Mouse (Mus musculus) thymus, postnatal 0 days (tissue): ENCODE results near the gene Tyms. TPM values are rescaled to one million over a fixed set of nuclear protein-coding genes. Genes with fewer than 3 reads are reported as not detected.

Source experiments
- DNase-seq: peaks from one replicate; pipeline ENCODE4 v3.0.0-alpha.2; 2015; ENCODE audit warnings: low spot score
- polyA plus RNA-seq: library from polyadenylated mRNA; unstranded; fragments of >200 nt; fragmentation: Nextera tagmentation; extraction: Ambion mirVana; gene quantifications from 2 replicates; pipeline ENCODE4 v1.2.1, GENCODE M21; 2015

Gene Tyms
- polyA plus RNA-seq = 292 and 327 TPM in 2 replicates

DNA sequence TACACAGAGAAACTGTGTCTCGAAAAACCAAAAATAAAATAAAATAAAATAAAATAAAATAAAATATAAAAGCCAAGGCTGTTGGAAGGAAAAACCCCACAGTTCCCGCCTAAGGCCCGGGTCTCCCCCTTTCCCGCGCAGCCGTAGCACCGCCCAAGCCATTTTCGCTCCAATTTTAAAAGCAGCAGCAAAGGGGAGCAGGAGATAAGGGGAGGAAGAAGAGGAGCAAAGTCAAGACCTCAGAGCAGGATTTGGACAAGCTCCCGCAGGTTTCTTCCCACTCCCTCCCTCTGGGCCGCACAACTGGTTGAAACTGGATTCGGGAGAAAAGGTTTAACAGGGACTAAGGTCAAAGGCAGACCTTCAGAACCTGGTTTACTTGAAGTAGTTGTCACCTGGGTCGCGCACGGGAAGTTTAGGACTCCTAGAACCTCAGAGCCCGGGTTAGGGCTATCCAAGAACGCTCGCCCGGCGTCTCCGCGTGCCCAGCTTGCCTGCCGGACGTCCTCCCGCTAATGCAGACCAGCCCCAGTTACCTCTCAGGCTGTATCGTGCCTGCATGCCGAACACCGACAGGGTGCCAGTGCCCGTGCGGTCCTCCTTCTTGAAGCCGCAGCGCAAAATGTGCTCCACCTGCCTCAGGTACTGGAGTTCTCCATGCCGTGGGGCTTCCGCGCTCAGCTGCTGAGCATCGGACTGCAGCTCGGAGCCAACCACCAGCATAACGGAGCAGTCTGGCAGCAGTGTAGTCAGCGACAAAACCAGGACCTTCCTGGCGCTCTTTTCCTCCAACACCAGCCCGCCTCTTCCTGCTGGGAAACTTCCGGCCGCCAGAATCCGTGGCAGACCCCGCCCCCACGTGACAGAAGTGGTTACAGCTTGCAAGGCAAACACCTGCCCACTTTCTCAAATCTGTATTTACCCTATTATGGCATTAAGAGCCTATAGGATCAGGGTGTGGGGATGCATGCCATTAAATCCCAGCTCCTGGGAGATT, at the start of gene Tyms:
Gene Tyms, minus strand, starts transcription at position 793 of the 997 bp plus-strand sequence.
- peak; percentile 73 for DNase-seq

DNA sequence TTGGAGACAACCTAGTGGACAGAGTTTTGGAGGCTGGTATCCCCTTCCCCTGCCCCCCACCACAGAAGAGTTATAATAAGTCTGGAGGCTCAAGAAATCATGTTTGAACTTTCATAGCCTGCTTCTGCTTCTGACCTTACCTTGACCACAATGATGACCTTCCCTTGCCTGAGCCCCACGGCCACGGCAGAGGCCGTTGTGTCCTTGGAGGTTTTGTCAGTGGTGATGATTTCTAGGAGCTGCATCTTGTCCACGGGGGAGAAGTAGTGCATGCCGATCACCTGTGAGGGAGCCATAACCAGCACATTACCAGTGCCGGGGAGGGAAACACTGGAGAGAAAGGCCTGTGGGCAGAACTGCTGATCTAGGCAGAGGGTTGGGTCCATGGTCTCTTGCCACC, 49.1 kb upstream of the Tyms start:
- no peak for DNase-seq

DNA sequence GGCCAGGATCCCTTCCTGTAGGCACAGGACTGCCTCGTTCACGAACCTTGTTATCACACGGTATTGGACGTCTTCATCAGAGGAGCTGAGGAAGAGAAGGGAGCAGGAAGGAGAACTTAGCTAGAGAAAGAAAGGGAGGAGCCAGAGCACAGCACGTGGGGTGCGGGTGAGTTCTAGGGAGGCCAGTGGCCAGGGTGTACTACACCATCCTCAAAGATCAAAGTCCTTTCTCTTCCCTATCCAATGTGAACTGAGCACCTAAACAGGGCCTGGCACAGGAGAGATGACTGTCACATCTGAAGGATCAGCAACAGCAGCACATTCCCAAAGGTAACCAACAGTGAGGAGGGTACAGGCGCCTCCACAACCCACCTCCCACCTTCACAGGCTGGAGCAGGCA, 46.7 kb upstream of the Tyms start:
- no peak for DNase-seq

DNA sequence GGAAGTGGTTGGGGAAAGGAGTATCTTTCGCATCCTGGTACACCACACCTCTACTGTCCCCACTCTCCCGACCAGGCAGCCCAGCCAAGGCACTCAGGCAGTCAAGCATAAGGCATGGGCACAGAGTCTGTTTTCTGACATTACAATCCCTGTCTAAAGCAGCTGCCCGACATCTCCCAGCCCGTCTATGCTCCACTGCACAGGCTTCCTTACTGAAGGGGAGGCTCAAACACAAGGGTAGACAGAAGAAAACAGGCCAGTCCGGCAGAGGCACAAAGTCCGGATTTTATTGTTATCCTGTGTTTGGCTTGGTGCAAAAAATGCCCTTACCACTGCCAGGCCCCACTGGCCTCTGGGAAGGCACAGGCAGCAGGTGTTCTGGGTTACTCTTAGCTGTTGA, 45.7 kb upstream of the Tyms start:
- DNase-seq = no peak

DNA sequence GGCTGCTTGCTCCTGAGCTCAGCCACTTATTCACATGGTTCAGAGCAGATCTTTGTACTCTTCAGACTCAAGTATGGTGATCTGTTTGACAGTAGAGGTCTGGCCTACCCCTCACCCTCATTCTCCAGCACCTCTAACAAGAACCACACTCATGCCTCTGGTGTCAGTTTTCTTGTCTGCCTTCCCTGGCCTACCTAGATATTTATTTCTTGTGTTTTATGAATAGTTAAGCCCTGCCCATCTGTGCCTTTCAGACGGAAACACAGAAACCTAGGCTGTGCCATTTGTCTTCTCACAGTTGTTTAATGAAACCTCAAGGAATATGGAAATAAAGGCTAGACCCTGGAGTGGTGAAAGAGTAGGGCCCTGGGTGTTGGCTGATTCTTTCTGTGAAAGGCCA, 44.6 kb upstream of the Tyms start:
- no peak for DNase-seq

DNA sequence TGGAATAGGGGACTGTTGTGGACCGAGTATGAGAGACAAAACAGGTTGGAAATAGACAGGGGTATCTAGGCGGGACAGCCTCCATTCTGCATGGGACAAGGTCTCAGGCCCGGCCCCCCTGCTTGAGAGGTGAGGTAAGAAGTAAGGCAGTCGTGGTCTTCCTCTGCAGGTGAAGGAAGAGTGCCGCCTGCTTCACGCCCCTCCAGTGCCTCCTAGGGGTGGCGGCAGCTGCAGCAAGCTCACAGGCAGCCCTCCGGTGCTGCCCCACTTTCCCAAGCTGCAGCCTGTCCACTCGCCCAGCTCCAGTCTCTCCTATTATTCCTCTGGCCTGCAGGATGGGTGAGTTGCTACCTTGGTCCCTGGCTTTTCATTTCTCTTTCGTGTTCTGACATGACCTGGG, 42.3 kb upstream of the Tyms start:
- no peak for DNase-seq

DNA sequence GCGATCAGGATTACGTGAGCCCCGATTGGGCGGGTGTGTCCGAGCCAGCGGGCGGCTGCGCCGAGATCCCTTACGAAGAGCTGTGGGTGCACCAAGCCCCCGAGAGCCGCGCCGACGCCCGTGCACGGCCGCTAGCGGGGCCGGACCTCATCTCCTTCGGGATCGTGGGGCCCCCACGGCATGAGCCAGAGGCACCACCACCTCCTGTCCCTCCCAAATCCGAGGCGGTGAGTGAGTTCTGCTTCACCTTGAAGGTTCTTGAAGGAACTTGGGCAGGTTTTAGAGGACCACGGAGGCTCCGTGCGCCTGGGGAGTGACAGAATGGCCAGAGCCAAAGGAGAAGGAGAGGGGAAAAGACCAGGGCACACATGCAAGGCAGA, 41.3 kb upstream of the Tyms start:
- DNase-seq = no peak

DNA sequence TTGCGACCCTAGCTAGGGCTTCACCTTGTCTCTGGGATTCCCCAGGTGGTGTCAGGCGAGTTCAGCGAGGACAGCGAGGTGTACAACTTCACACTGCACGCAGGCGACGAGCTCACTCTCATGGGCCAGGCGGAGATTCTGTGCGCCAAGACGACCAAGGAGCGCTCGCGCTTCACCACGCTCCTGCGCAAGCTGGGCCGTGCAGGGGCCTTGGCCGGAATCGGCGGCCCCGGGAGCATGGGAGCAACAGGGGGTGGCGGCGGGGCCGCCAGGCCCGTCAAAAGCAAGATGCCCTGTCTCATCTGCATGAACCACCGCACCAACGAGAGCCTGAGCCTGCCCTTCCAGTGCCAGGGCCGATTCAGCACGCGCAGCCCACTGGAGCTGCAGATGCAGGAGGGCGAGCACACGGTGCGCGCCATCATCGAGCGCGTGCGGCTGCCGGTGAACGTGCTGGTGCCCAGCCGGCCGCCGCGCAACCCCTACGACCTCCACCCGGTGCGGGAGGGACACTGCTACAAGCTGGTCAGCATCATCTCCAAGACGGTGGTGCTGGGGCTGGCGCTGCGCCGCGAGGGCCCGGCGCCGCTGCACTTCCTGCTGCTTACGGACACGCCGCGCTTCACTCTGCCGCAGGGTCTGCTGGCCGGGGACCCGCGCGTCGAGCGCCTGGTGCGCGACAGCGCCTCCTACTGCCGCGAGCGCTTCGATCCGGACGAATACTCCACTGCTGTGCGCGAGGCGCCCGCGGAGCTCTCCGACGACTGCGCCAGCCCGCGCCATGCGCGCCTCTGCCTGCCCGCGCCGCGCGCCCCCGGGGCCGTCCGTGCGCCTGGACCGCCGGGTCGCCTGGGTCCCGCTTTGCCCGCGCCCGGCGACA, 40.7 kb upstream of the Tyms start:
- DNase-seq = peak; percentile 89

DNA sequence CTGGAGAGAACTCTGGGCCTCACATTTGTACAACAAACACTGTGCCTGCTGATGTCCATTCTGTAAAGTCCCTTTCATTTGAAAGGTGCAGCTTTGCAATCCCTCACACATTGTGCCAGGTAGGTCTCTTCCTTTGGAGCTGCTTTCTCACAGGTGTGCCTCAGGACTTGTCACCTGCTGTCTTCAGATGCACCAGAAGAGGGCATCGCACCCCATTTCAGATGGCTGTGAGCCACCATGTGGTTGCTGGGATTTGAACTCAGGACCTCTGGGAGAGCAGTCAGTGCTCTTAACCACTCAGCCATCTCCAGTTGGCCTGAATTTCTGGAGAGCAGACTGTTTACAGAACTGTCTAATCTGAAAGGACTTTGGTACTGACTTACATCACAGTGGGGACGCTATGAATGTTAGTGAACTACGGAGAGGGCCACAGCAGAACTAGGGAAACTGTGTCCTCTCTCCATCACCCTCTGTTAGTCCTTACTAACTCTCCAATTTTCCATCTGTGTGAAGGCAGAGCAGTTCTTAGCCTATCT, 39.2 kb upstream of the Tyms start:
- no peak for DNase-seq

DNA sequence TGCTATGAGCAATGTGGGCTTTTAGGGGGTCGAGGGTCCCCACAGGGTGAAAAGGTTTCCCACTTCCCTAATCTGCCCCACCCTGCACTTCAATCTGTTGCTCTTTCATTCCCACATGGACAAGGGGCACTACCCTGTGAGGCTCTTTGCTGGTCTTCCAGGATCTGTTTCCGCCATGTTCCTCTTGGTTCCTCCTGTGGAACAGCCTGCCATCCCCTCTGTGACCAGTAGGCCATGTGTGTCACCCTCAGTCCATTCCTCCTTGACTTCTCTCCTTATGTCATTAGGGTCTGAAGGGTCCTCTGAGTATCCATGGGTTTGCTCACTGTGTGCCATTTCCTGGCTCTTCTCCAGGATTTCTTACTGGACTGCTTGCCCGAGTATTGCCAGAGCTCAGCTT, 38.4 kb upstream of the Tyms start:
- DNase-seq = no peak

DNA sequence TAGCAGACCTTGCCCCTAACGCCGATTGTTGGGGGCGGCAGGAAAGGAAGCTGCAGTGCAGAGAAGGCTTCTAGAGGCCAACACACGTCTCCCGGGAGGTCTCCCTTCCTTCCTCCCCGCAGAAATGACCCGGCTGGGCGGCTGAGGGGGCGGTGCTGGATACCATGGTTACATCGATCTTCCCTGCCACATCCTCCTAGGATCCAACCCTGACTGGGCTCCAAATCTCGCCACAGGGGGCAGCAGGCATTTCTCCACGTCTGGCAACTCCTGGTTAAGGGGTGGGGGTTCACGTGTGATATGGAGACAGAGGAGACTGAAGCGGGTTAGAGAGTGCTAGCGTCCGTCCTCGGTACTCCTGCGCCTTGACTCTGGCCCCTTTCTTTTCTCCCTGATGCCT, 37.7 kb upstream of the Tyms start:
- DNase-seq = no peak

DNA sequence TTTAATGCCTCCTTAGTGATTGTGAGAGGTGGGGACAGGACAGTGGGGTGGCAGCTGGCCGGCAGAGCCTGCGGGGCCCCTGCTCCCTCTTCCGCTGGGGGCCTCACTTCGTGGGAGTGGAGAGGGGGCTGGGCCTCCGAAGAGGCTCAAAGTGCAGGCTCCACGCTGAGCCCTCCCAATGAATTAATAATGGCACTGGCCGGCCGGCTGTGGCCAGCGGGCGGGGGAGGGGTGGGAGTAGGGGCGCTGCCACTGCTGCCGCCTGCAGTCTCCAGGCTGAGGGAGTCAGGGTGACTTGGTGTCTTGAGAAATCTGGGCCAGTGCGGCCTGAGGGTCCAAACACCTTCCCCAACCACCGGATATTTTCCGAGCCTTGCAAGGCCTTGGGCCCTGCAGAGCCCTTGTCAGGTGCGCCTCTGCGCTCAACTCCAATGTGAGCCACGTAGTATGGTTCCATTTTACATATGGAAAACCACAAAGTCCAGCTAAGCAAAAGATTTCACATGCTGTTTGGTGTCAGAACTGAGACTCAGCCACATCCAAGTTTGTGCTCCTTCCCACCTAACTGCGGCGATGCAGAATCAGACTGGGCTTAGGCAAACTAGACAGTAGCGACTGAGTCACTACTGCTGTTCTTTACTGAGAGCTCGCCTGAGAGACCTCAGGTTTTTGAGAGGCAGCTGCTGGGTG, 37.1 kb upstream of the Tyms start:
- no peak for DNase-seq

DNA sequence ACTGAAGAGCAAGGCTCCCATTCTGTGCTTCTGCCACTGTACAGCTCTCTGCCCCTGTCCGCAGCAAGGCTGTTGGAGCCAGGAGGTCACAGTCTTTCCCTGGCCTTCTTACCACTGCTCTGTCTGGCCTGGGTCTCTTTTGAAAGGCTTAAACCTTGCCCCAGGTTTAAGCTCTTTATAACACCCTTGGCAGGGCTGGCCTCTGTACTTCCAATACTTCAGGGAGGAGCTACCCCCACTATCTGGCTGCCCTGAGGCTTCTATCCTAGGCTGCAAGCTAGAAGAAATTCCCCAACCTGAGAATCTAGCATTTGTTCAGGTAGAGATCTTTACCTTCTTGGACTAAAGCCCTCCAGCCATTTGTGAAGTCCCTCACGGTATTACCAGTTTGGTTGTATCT, 36.5 kb upstream of the Tyms start:
- no peak for DNase-seq

DNA sequence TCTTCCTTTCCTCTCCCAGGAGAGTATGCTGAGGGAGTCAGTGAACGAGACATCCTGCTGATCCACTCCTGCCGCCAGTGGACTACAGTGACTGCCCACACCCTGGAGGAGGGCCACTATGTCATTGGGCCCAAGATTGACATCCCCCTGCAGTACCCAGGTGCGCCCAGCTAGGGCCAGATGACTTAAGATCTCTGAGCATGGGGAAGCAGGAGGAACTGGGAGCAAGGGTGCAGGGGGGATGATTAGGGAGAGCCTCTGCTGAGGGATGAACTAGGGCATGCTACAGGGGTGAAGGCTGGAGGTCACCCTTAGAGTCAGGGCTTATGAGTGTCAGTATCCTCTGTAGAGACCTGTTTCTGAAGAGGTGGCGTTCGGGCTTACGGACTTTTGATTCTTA, 34.8 kb upstream of the Tyms start:
- no peak for DNase-seq

DNA sequence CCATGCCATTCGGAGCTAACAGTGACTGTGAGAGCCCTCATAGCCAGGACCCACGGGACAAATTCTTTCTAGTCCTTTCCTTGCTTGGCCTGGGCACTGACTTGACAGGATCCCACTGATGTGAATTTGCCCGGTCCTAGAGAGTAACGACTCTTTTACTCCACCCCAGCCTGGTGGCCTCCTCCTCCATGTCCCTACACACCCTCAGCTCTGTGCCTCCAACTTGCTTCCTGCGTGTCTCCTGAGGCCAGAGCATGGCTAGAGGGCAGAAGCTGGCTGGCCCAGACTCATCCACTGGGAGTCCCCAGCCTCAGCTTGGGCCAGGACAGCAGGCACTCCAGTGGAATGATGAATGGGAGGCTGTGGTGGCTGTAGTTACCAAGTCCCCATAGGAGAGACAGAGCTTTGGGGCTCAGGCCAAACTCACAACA, 34.2 kb upstream of the Tyms start:
- DNase-seq = no peak

DNA sequence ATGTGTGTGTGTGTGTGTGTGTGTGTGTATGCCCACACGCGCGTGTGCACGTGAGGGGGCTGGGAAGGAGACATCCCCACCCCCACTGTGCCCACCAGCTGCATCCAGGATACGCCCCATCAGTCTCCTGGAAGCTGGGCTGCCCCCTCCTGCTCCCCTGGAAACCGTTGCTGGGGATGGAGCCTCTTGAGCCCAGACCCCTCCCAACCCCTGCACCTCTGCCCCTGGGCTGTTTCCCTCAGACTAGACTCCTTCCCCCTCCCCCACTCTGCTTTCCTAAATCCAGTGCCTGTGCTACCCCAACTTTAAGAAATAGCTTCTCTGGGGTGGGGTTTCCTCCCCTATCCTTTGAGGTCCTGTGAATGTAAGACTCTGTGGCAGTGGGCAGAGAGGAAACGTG, 33.8 kb upstream of the Tyms start:
- DNase-seq = no peak

DNA sequence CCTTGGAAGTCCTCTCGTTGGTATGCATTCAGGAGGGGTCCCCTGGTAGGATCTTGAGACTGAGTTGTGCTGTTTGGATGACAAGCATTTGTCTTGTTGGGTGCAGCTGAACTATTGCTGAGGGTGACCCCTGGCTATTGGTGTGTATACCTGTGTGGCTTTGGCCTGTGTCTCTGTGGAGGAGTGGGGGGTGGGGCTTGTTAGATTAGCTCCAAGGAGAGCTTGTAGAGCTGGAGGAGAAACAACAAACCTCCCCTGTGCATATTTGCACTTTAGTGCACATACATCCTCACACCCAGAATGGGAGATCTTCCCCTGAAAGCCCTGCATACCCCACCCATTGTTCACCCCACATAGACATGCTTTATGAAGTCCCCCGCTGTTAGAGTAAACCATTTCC, 33.3 kb upstream of the Tyms start:
- no peak for DNase-seq

DNA sequence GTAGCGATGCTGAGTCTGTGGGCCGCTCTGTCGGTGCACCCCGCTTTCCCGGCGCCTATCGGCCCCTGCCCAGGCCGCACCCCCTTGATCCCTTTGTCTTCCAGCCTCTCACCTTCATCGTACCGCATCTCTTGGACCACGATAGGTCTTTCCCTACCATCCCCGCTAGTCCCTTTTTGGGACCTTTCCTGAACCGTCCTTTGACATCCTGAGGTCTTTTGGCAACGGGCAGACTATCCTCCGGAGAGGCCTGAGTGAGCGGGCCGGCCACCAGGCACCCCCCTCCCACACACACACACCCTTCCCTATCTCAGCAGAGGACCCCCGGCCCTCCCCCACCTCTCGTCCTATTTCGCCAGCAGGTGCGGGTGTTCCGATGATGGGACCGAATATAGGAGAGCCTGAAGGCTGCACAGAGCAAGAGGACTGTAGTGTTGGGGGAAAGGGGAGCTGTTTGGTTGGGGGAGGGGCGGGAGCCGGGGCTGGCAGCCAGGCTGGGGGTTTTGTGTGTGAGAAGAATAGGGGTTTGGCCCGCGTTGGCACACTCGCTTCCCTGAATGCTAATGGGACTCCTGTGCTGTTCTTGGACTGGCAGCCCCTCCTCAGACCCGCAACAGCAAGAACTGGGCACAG, 32.4 kb upstream of the Tyms start, which contains the start of gene 3110082J24Rik:
Gene 3110082J24Rik, minus strand, starts transcription at position 419 of the 633 bp plus-strand sequence.
- DNase-seq = no peak

DNA sequence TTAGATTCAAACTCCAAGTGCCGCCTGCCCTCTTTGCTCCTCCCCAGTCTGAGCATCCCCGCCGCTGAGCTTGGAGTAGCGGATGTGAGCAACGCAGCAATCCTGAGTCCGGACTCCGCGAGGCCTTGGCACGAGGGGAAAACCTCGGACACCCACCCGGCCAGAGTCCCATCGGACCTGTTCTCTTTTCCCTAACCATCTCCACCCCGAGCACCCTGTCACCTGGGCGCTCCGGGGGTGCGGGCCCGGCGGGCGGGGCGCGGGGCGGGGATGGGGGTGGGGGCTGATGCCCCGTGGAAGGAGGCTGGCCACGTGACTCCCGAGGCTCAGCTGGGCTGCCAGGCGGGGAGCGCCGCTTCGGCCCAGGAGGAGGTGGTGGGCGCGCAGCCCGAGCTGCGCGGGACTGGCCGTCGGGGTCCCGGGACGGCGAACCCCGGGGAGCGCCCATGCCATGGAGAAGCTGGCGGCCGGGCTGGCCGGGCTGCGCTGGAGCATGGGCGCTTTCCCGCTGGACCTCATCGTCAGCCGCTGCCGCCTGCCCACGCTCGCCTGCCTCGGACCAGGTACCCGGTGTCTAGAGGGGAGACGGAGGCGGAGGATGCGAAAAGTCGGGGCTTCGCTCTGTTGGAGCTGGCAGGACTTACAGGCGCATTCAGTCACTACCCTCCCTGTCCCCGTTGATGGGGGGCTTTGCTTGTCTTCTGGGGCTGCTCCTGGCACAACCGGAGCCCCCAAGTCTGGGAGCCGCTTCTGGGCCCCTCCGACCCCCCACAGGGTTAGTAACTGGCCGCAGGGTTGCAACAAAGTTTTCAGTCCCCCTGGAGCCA, 31.6 kb upstream of the Tyms start, which contains the start of gene Garem2:
Gene Garem2, plus strand, starts transcription at position 321 of the 827 bp plus-strand sequence.
- DNase-seq = no peak

DNA sequence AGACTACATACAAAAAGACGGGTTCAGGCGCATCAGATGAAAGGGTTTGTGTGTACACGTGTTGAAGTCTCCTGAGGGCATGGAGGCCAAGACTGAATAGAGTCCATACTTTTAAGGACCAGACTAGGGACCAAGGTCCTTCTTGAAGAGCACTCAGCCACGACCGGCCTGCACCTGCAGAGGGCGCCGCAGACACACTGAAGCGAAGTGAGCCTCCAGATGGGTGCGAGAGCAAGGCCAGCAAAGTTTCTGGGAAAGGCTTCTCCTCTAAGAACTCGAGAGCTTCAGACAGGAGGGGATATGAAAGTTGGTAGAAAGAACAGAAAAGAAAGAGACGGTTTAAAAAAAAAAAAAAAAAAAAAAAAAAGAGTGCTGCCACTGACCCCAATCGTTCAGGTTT, 30.9 kb upstream of the Tyms start:
- DNase-seq = peak; percentile 42
